Mouse (Mus musculus) adrenal gland, postnatal 14 days (tissue): Measurements from ENCODE around the gene Olfr982. TPM values are rescaled to one million over a fixed set of nuclear protein-coding genes. Genes with fewer than 3 reads are reported as not detected.
A peak's percentile ranks its signal among the peaks of the same experiment; 100 is the strongest.

Experiments used
- DNase-seq: peaks from one replicate; pipeline ENCODE4 v3.0.0; 2021; ENCODE audit warnings: mixed read lengths
- long read RNA-seq, 2 experiments: library from polyadenylated mRNA; stranded (forward); transcript quantifications; one replicate each; pipeline ENCODE4 v2.0.0; 2021
- total RNA-seq: library from RNA; stranded (reverse); gene quantifications from 2 replicates; pipeline ENCODE4 v1.2.3, GENCODE M21; 2021

Gene Olfr982
- not detected in 2 replicates for total RNA-seq
- long read RNA-seq, experiment 1: 0 reads
- long read RNA-seq, experiment 2: 0 reads

- no peak for DNase-seq
Observed at GRCm38 (mm10) chr9:40073529-40073928, at the start of gene Olfr982. Gene Olfr982, plus strand, starts transcription at chr9:40073829.

GRCm38 (mm10) chr9:40050138-40050537 lies 23.5 kb upstream of the Olfr982 start:
- no peak for DNase-seq

GRCm38 (mm10) chr9:40093495-40093894 lies 19.9 kb downstream of the Olfr982 start, which contains the start of gene Olfr983:
Gene Olfr983, minus strand, starts transcription at chr9:40093595.
- DNase-seq: no peak

- no peak for DNase-seq
Observed at GRCm38 (mm10) chr9:40094769-40095168, 21.1 kb downstream of the Olfr982 start.

DNA sequence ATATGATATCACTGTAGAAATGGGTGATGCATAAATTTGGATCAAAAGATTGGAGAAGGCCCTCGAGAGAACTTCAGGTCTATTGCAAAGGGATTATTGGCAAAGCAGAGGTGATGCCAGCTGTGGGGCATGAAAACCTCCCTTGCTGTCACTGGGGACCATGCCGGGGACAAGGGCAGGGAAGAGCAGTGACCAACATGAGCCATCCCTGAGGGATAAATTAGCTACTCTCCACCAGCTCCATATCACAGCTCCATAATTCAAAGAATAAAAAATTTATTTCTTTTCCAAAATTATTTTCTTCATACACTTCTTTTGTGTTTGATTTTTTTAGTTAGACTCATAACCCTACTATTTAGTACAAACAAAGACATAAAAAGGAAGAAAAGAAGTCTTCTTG lies 40.5 kb downstream of the Olfr982 start, which contains the start of gene Olfr984:
Olfr984 (minus strand) TSS at position 101 of the 400 bp plus-strand sequence.
- no peak for DNase-seq

DNA sequence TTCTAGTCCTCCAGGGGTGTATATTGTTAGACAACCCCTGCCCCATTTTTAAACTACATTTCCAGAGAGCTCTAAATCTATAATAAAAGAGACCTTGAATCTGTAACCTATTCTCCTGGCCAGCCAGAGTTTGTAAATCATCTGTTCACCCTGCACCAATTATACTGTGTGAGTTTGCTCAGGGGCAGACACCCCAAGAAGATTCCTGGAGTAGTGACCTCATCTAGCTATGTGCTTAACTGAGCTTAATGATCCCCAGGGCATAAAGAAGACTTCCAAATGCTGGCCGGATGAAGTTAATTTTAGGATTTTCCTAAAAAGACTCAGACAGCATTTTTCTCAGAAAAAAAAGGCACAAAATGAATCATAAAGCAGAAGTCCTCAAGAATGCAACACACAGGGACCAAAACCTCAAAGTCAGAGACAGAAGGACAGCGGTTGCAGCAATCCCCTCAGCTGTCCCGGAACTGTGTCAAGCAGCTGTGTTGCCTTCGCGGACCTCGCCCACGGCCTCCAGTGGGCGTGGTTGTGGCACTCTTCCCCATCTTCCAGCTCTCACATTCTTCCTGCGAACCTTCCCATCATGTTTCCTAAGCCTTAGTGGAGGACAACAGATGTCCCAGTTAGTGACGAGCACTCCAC lies 43.1 kb downstream of the Olfr982 start:
- DNase-seq: peak; percentile 52

DNA sequence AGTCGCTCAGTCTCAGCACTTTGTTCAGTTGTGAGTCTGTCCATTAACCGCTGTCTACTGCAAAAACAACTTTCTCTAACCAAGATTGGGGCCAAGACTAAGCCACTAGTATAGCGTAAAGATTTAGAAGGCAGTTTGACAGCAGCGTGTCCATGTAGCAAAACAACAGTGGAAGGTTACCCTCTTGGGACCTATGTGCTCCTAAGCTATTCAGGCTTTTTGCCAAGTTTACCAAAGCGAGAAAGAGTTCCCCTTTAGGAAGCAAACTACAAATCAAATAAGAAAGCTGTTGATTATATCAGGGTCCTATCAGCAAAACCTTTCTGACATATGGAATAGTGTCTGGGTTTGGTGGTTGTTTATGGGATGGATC lies 43.6 kb downstream of the Olfr982 start:
- no peak for DNase-seq

Other genes with a start within 250 kb of the Olfr982 start
- gene Olfr971, start 237.0 kb upstream of the Olfr982 start, total RNA-seq: not detected in 2 replicates
- gene Olfr972, start 207.4 kb upstream of the Olfr982 start, total RNA-seq: not detected in 2 replicates
- not detected in 2 replicates for gene Olfr229, start 166.5 kb upstream of the Olfr982 start, total RNA-seq
- not detected in 2 replicates for gene Olfr974, start 136.3 kb upstream of the Olfr982 start, total RNA-seq
- gene Olfr975, start 121.8 kb upstream of the Olfr982 start, total RNA-seq: not detected in 2 replicates
- not detected in 2 replicates for gene Olfr976, start 112.7 kb upstream of the Olfr982 start, total RNA-seq
- not detected in 2 replicates for gene Olfr978, start 81.7 kb upstream of the Olfr982 start, total RNA-seq
- not detected in 2 replicates for gene Olfr979, start 70.4 kb upstream of the Olfr982 start, total RNA-seq
- gene Olfr980, start 64.2 kb upstream of the Olfr982 start, total RNA-seq: not detected in 2 replicates
- gene Olfr981, start 52.4 kb upstream of the Olfr982 start, total RNA-seq: not detected in 2 replicates
- not detected in 2 replicates for gene Olfr983, start 19.8 kb downstream of the Olfr982 start, total RNA-seq
- not detected in 2 replicates for gene Olfr984, start 40.4 kb downstream of the Olfr982 start, total RNA-seq
- gene Olfr985, start 56.4 kb downstream of the Olfr982 start, total RNA-seq: not detected in 2 replicates
- not detected in 2 replicates for gene Tmem225, start 74.3 kb downstream of the Olfr982 start, total RNA-seq
- gene Olfr986, start 107.1 kb downstream of the Olfr982 start, total RNA-seq: not detected in 2 replicates
- gene Zfp202, start 118.5 kb downstream of the Olfr982 start, total RNA-seq: 3.9 and 5.0 TPM in 2 replicates
- gene Scn3b, start 195.4 kb downstream of the Olfr982 start, total RNA-seq: 3.2 and 5.4 TPM in 2 replicates